Mouse (Mus musculus) layer of hippocampus, adult 9-10 months (tissue): ENCODE measurements around the gene Abcc2.

Experiments used
- DNase-seq: peaks from one replicate; pipeline ENCODE4 v3.0.0; 2022; ENCODE audit warnings: low spot score

The Abcc2 gene

GRCm38 (mm10) chr19:43781980-43782379 is at the start of gene Abcc2:
TSS of gene Abcc2 (plus strand) at chr19:43782192.
- no peak for DNase-seq

DNA sequence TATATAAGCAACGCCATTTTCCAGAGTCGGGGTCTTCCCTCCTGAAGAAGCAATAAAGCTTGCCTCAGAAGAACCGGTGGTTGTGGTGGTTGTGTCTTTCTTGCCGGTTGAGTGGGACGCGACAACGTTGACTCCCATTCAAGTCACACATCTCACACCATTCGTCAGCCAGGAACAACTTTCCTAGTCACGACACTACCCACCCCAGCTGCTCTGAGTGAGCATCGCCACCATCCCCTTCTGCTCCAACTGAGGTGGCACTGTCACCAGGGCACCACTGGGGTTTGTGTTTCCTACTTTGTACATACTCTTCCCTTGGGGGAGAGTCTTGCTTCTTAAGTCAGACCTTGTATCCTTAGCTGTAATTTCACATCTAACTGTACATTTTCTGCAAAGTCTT is 43.6 kb upstream of the Abcc2 start:
- no peak for DNase-seq

DNA sequence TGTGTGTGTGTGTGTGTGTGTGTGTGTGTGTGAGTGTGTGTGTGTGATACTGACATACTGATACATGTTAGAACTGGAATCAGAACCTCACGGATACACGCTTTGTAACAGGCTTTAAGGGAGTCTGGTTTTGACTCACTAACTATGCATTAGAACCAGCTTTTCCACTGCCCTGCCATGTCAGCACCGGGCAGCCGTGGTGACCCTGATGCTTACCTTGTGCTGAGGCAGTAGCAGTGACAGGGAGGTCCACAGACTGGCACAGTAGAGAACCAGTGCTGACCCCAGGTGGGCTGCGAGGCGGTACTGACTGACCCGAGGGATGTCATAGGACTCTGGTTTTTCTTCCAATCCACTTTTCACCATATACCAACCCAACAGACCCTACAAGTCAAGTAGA is 38.6 kb upstream of the Abcc2 start:
- DNase-seq, result no peak

DNA sequence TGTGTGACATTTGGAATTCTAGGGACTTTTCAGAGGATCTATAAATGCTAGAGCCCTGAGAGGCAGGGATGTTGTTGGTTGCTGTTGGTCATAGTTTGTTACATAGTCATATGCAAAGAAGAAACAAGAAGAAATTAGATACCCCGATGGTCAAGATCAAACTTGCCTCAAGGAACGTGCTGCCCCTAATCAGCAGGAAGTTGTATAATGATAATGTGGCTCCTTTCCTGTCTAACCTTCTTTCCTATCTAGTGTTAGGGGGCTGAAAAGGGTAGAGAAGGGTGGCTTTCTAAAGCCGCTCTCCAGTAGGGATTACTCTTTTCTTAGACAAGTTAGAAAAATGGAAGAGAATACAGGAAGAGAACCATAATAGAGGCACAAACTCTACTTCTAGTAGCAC is 36.3 kb upstream of the Abcc2 start:
- no peak for DNase-seq

- DNase-seq, result no peak
Measured at GRCm38 (mm10) chr19:43747877-43748276, 34.1 kb upstream of the Abcc2 start.

DNA sequence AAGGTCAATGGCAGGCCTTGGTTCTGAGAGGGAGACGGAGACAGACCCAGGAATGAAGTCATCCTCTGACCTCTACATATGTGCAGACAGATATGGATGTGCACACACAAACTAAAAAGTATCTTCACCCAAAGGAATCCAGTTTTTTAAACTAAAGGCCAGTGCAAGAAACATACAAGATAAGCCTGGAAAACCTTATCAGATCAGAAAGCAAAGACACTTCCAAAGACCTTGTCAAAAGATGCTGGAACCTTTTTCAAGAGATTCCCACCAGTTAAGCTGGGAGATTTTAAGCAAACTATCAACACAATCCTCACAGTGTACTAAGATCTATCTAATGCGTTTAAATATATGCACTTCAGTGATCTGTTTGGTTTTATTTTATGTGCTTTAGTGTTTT is 32.0 kb upstream of the Abcc2 start:
- DNase-seq, result no peak

DNA sequence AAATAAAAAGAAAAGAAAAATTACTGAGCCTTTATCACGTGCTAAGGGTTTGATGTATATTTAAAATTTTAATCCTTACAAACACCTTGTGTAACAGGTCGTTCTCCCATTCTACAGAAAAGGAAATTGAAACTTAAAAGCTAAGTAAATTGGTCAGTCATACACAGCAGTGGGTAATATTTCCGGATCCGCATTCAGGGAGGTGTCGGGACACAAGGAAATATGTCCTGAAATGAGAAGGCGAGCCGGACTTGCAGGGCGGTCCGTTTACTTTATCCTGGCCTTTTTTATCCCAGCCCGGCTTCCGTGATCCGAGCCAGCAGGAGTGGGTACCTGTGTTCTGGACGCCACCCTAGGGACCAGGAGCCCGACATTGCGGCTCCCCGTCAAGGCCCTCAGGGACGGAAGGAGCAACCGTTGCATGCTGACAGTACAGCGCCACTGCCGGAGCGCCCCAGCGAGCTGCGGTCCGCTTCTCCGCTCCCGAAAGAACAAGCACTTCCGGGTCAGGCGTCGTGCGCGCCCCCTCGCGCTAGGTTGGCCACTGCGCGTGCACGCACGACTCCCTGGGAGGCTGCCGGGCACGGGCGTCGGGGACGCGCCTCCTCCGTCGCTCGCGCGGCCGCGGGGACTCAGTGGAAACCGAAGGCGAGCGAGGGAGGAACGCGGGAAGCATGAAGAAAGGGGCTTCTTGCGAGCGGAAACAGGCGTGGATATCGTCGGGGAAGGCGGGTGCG is 29.3 kb upstream of the Abcc2 start, which contains the start of the genes Cutc and Cox15:
TSS of gene Cutc (plus strand) at position 508 of the 737 bp plus-strand sequence.
TSS of gene Cox15 (minus strand) at position 512 of the 737 bp plus-strand sequence.
- peak; percentile 91 for DNase-seq

DNA sequence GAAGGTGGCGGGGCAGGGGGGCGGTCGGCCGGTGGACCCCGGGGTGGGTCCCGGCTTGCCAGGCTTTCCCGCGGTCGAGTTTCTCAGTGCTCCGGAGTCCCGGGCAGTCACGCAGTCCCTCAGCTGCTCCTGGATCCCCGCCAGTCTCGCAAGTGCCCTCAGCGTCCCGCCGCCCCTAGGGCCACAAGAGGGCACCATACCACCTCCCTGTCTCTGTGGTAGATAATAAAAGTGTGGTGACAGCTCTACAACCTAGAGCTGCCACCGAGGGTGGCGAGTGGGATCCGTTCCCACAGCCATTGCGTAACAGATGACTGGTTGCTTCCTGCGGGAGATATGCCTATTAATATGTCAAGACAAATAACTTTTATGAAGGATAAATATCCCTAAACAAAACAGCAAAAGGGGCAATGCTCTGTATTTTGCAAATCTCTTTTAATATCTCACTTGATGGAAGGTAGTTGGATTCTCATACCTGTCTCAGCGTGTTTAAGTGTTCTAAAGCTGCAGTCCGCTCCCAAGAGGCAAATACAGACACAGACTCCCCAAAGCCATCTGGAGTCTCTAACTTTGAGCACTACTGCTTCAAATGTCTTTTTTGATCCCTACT is 28.7 kb upstream of the Abcc2 start:
- DNase-seq, result peak; percentile 75

- DNase-seq, result no peak
Measured at GRCm38 (mm10) chr19:43754237-43754636, 27.8 kb upstream of the Abcc2 start.

- no peak for DNase-seq
Measured at GRCm38 (mm10) chr19:43754872-43755271, 27.1 kb upstream of the Abcc2 start.

GRCm38 (mm10) chr19:43760504-43760903 is 21.5 kb upstream of the Abcc2 start:
- DNase-seq, result peak; percentile 44

GRCm38 (mm10) chr19:43761543-43762256 is 20.3 kb upstream of the Abcc2 start:
- no peak for DNase-seq

GRCm38 (mm10) chr19:43762410-43762809 is 19.6 kb upstream of the Abcc2 start:
- DNase-seq, result no peak

- DNase-seq, result no peak
Measured at GRCm38 (mm10) chr19:43766451-43766850, 15.5 kb upstream of the Abcc2 start.

GRCm38 (mm10) chr19:43767549-43768322 is 14.3 kb upstream of the Abcc2 start:
- no peak for DNase-seq

DNA sequence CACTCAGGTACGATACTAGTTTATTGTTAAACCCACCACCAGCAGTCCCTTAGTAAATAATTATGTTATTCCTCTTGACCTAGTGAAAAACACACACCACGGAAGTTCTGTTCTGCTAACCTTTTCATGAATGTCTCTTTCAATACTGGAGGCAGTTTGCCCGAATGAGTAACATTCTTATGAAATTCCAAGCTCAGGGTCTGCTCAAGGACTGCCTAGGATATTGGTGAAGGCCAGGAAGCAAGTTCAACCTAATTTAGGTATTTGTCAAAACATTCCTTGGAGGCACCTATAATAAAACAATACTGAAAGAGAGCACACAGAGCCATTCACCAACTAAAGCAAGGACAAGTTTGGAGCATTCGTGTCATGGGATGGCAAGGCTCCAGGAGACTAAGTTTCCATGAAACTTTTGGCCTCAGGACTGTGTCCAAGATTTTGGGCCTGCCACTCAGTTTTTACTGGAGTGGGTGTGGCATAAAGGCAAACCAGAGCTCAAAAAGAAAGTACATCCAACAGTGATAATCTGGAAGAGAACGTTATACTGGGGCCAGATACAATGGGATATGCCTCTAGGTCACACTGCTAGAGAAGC is 12.5 kb upstream of the Abcc2 start:
- no peak for DNase-seq

GRCm38 (mm10) chr19:43770584-43770983 is 11.4 kb upstream of the Abcc2 start:
- no peak for DNase-seq

GRCm38 (mm10) chr19:43771499-43771969 is 10.5 kb upstream of the Abcc2 start:
- DNase-seq, result no peak

- no peak for DNase-seq
Measured at GRCm38 (mm10) chr19:43772311-43772710, 9.7 kb upstream of the Abcc2 start.

GRCm38 (mm10) chr19:43775433-43775832 is 6.6 kb upstream of the Abcc2 start:
- DNase-seq, result no peak

GRCm38 (mm10) chr19:43776561-43776960 is 5.4 kb upstream of the Abcc2 start:
- no peak for DNase-seq

GRCm38 (mm10) chr19:43777308-43777707 is 4.7 kb upstream of the Abcc2 start:
- DNase-seq, result no peak
